Mouse (Mus musculus): ENCODE data around the gene Shisa3.

- TF ChIP-seq MAFK (IDR thresholded peaks at IDR 0.05; ENCODE audit: borderline replicate concordance, low read depth, low read length) (no peak), GATA1 (IDR thresholded peaks at IDR 0.05; ENCODE audit: low read depth, low read length) (no peak), POLR2AphosphoS2 (IDR thresholded peaks at IDR 0.05; ENCODE audit: low read length) (no peak), CTCF (IDR thresholded peaks at IDR 0.05 in 2 of 3, conservative IDR thresholded peaks at IDR 0.05 in 1 of 3; ENCODE audit: control insufficient read depth in 1 of 3, insufficient read depth in 1 of 3, low read depth in 2 of 3, low read length in 3 of 3, poor library complexity in 1 of 3, severe bottlenecking in 1 of 3) (no peak), USF1 (IDR thresholded peaks at IDR 0.05; ENCODE audit: low read depth, low read length) (no peak), ZNF384 (IDR thresholded peaks at IDR 0.05; ENCODE audit: low read depth, low read length) (no peak), ZC3H11A (IDR thresholded peaks at IDR 0.05; ENCODE audit: low read depth, low read length) (no peak), ETS1 (IDR thresholded peaks at IDR 0.05; ENCODE audit: low read depth, low read length) (no peak), NRF1 (IDR thresholded peaks at IDR 0.05; ENCODE audit: insufficient read depth, low read depth, low read length, poor library complexity, severe bottlenecking) (no peak), POLR2A (IDR thresholded peaks at IDR 0.05; ENCODE audit: control insufficient read depth in 1 of 2, insufficient read depth in 1 of 2, low read depth in 1 of 2, low read length in 2 of 2, poor library complexity in 1 of 2) (no peak)
Measured at GRCm38 (mm10) chr5:67633831-67634268, 26.2 kb downstream of the Shisa3 start.
